ENCODE assay signal across 10 mouse cellular contexts in the genomic region with DNA sequence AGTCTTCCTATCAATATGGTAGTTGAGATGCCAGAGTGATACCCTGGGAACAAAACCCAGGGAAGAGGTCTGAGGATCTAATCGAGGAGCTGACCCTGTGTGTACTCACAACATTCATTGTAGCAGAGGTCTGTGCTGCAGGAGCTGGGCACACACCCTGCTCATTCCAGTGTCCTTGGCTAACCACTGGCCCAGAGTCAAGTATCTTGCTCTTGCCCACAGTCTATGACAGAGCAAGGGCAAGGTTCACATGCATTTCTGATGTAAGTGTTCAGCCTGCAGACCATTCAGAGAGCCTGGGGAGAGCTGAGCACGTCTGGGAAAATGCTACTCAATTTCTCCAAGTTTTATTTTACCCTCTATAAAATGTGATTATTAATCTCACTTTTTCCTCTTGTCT.
A peak's percentile ranks its signal among the peaks of the same experiment; 100 is the strongest.
DNase-seq lines count a peak whose midpoint lies in the region; ATAC-seq and TF ChIP-seq lines count a peak whose summit lies in the region.
"Had no signal": no experiment of that assay in that cellular context is flagged by ENCODE, and none has a peak within 500 bp of the region (broad histone marks: within the 10 kb centered on the region; RNA-seq: fewer than 3 reads in every experiment).

No protein-coding gene starts in this region.

- 87% methylated on average over 2 of the region's 2 CpGs for WGBS in neural tube, embryonic 14.5 days
- 65% methylated on average over 2 of the region's 2 CpGs for WGBS in intestine, embryonic 16.5 days
- 28% methylated on average over 2 of the region's 2 CpGs for WGBS in small intestine, adult 2 months

- intact Hi-C loops in gastrocnemius, postnatal 36 days (cut with DNase I): no loop called here

- H3K36me3 ChIP-seq in neural tube, embryonic 14.5 days (ENCODE audit: control insufficient read depth, insufficient read depth, low read length): no peaks in the 10 kb centered on the region
- H3K36me3 ChIP-seq in intestine, embryonic 16.5 days (ENCODE audit: control insufficient read depth, insufficient read depth, low read length): no peaks in the 10 kb centered on the region
- no peaks in the 10 kb centered on the region for H3K36me3 ChIP-seq in small intestine, adult 2 months (ENCODE audit: control insufficient read depth, insufficient read depth, low read length)

- no peak for TF ChIP-seq POLR2A in small intestine, adult 2 months (IDR thresholded peaks at IDR 0.05; ENCODE audit: low read depth, low read length)

- H3K9me3 ChIP-seq in neural tube, embryonic 14.5 days (ENCODE audit: control insufficient read depth, low read length): no peaks in the 10 kb centered on the region
- H3K9me3 ChIP-seq in intestine, embryonic 16.5 days (ENCODE audit: control insufficient read depth, low read length): no peaks in the 10 kb centered on the region

- peak; percentile 46; the same call in 1 of the 2 replicates for ATAC-seq in neural tube, embryonic 14.5 days (ENCODE audit: low read depth)
- peak; percentile 75 for ATAC-seq in intestine, embryonic 16.5 days

- H3K4me1 ChIP-seq in neural tube, embryonic 14.5 days (ENCODE audit: control insufficient read depth, insufficient read depth, low read length): no peaks in the 10 kb centered on the region; the same call in 1 of the 2 replicates
- peaks cover 8% of the 10 kb centered on the region for H3K4me1 ChIP-seq in intestine, embryonic 16.5 days (ENCODE audit: control insufficient read depth, insufficient read depth, low read length)
- peaks cover 15% of the 10 kb centered on the region for H3K4me1 ChIP-seq in small intestine, adult 2 months (ENCODE audit: control insufficient read depth, insufficient read depth, insufficient read length, low read length)

- H3K27me3 ChIP-seq in neural tube, embryonic 14.5 days (ENCODE audit: control insufficient read depth, insufficient read depth, low read length): no peaks in the 10 kb centered on the region
- H3K27me3 ChIP-seq in intestine, embryonic 16.5 days (replicated peaks; ENCODE audit: control insufficient read depth, insufficient read depth, low read length): no peaks in the 10 kb centered on the region
- H3K27me3 ChIP-seq in small intestine, adult 2 months (ENCODE audit: control insufficient read depth, insufficient read depth, low read length): no peaks in the 10 kb centered on the region

- H3K4me3 ChIP-seq in neural tube, embryonic 14.5 days (ENCODE audit: low read depth, low read length): no peak overlapping the region
- no peak overlapping the region for H3K4me3 ChIP-seq in intestine, embryonic 16.5 days (ENCODE audit: low read length)
- no peak overlapping the region for H3K4me3 ChIP-seq in small intestine, adult 2 months (ENCODE audit: low read depth, low read length)

- no peak overlapping the region for H3K27ac ChIP-seq in neural tube, embryonic 14.5 days (ENCODE audit: low read depth, low read length)
- H3K27ac ChIP-seq in intestine, embryonic 16.5 days (ENCODE audit: low read length): no peak overlapping the region
- H3K27ac ChIP-seq in small intestine, adult 2 months (ENCODE audit: insufficient read depth, low read depth, low read length): peak overlapping the region; percentile 20; the same call in 1 of the 2 replicates
- H3K27ac ChIP-seq: liver, embryonic 14.5 days had no signal

- TF ChIP-seq CTCF in small intestine, adult 2 months (IDR thresholded peaks at IDR 0.05; ENCODE audit: extremely low read depth, insufficient read length, insufficient replicate concordance, low read depth, low read length): no peak

- no peak overlapping the region for H3K4me2 ChIP-seq in neural tube, embryonic 14.5 days (ENCODE audit: low read depth, low read length)
- no peak overlapping the region for H3K4me2 ChIP-seq in intestine, embryonic 16.5 days (ENCODE audit: low read depth, low read length)

- DNase-seq in gastrocnemius, adult 18-20 months (ENCODE audit: low spot score): peak; percentile 52
- DNase-seq in gastrocnemius, postnatal 36 days: no peak
- DNase-seq in neural tube, embryonic 10.5 days (ENCODE audit: extremely low spot score, low spot score): no peak
- no peak for DNase-seq in cerebellum, adult 18-20 months
- no peak for DNase-seq in natural killer cell, adult 2 months (ENCODE audit: low spot score in 2 of 2)
- DNase-seq: cerebellum, adult 11-12 months had no signal

- H3K9ac ChIP-seq in neural tube, embryonic 14.5 days (replicated peaks; ENCODE audit: low read depth, low read length): no peak overlapping the region
- H3K9ac ChIP-seq in intestine, embryonic 16.5 days (ENCODE audit: low read depth, low read length): no peak overlapping the region
- H3K9ac ChIP-seq: liver, embryonic 14.5 days had no signal
